Mouse (Mus musculus) layer of hippocampus, adult 18-20 months (tissue): ENCODE results near the gene Isoc2a. TPM values are rescaled to one million over a fixed set of nuclear protein-coding genes. Genes with fewer than 3 reads are reported as not detected.

ENCODE experiments used
- DNase-seq, 2 experiments: peaks; one replicate each; pipeline ENCODE4 v3.0.0; 2022; ENCODE audit warnings: low spot score in 2 of 2
- total RNA-seq, 2 experiments: library from RNA; stranded (reverse); gene quantifications; 2 replicates each; pipeline ENCODE4 v1.2.3; 2021

The Isoc2a gene
- total RNA-seq, 2 experiments from 2014 or later = 14.9 to 15.9 TPM

- DNase-seq = no peak
These were observed 57.4 kb downstream of the Isoc2a start for GRCm38 (mm10) chr7:4934160-4934914.

GRCm38 (mm10) chr7:4936832-4937231, 59.9 kb downstream of the Isoc2a start:
- no peak for DNase-seq

GRCm38 (mm10) chr7:4937392-4937791, 60.4 kb downstream of the Isoc2a start:
- no peak for DNase-seq

GRCm38 (mm10) chr7:4938456-4938855, 61.5 kb downstream of the Isoc2a start:
- peak in 1 of 2 experiments; percentile 71 for DNase-seq

GRCm38 (mm10) chr7:4940068-4940479, 63.1 kb downstream of the Isoc2a start:
- DNase-seq = peak in 1 of 2 experiments; percentile 85

- no peak for DNase-seq
These were observed 65.7 kb downstream of the Isoc2a start for GRCm38 (mm10) chr7:4942673-4943072.

GRCm38 (mm10) chr7:4943223-4943815, 66.4 kb downstream of the Isoc2a start:
- DNase-seq = peak; percentile 87 to 98

Other genes with a start within 250 kb of the Isoc2a start
- 10 to 100 TPM; 15.1 to 15.9 TPM for gene Tmem86b, start 245.7 kb upstream of the Isoc2a start, total RNA-seq
- 100 to 1,000 TPM; 127 TPM for gene Ppp6r1, start 218.1 kb upstream of the Isoc2a start, total RNA-seq
- 10 to 100 TPM; 82.7 to 92.4 TPM for gene Hspbp1, start 192.1 kb upstream of the Isoc2a start, total RNA-seq
- gene Brsk1, start 186.5 kb upstream of the Isoc2a start, total RNA-seq = 100 to 1,000 TPM; 368 to 369 TPM
- gene Tmem150b, start 151.9 kb upstream of the Isoc2a start, total RNA-seq = under 1 TPM; 0.10 to 0.15 TPM
- gene Kmt5c, start 137.0 kb upstream of the Isoc2a start, total RNA-seq = 10 to 100 TPM; 28.3 to 30.3 TPM
- gene Cox6b2, start 124.1 kb upstream of the Isoc2a start, total RNA-seq = 1 to 10 TPM; 9.0 to 9.6 TPM
- gene Fam71e2, start 105.9 kb upstream of the Isoc2a start, total RNA-seq = not detected
- under 1 TPM; 0.15 to 0.27 TPM for gene Il11, start 94.3 kb upstream of the Isoc2a start, total RNA-seq
- not detected for gene Tmem190, start 94.2 kb upstream of the Isoc2a start, total RNA-seq
- gene Tmem238, start 87.5 kb upstream of the Isoc2a start, total RNA-seq = 1 to 10 TPM; 2.8 to 2.9 TPM
- 100 to 1,000 TPM; 474 to 485 TPM for gene Rpl28, start 84.3 kb upstream of the Isoc2a start, total RNA-seq
- gene Ube2s, start 64.6 kb upstream of the Isoc2a start, total RNA-seq = 100 to 1,000 TPM; 102 to 121 TPM
- 100 to 1,000 TPM; 150 to 162 TPM for gene Shisa7, start 32.5 kb upstream of the Isoc2a start, total RNA-seq
- 1 to 10 TPM; 4.4 to 6.3 TPM for gene Isoc2b, start 6.9 kb upstream of the Isoc2a start, total RNA-seq
- under 1 TPM in 1 of 2 experiments, not detected in 1; 0.25 TPM for gene Gm36210, start 29.4 kb downstream of the Isoc2a start, total RNA-seq
- 10 to 100 TPM; 13.9 to 15.1 TPM for gene Zfp628, start 38.1 kb downstream of the Isoc2a start, total RNA-seq
- gene Nat14, start 44.9 kb downstream of the Isoc2a start, total RNA-seq = 100 to 1,000 TPM; 114 to 119 TPM
- gene Ssc5d, start 48.6 kb downstream of the Isoc2a start, total RNA-seq = 1 to 10 TPM; 1.8 to 2.6 TPM
- gene Sbk2, start 87.3 kb downstream of the Isoc2a start, total RNA-seq = under 1 TPM; 0.17 to 0.38 TPM
- 1 to 10 TPM in 1 of 2 experiments, under 1 TPM in 1; 0.62 to 1.0 TPM for gene Sbk3, start 94.0 kb downstream of the Isoc2a start, total RNA-seq
- gene Zfp579, start 119.0 kb downstream of the Isoc2a start, total RNA-seq = 10 to 100 TPM; 27.2 to 34.9 TPM
- gene Zfp524, start 137.3 kb downstream of the Isoc2a start, total RNA-seq = 1 to 10 TPM; 8.4 TPM
- gene Fiz1, start 137.5 kb downstream of the Isoc2a start, total RNA-seq = 10 to 100 TPM; 20.8 to 24.5 TPM
- not detected for gene Gm44973, start 138.3 kb downstream of the Isoc2a start, total RNA-seq
- gene Zfp865, start 143.2 kb downstream of the Isoc2a start, total RNA-seq = 10 to 100 TPM; 35.9 TPM
- 10 to 100 TPM; 60.6 to 68.5 TPM for gene Ccdc106, start 143.4 kb downstream of the Isoc2a start, total RNA-seq
- under 1 TPM in 1 of 2 experiments, not detected in 1; 0.45 TPM for gene 4632433K11Rik, start 157.0 kb downstream of the Isoc2a start, total RNA-seq
- 1 to 10 TPM; 4.3 to 5.1 TPM for gene Zfp784, start 161.3 kb downstream of the Isoc2a start, total RNA-seq
- gene Zfp580, start 174.4 kb downstream of the Isoc2a start, total RNA-seq = 10 to 100 TPM; 28.7 to 31.7 TPM
- 100 to 1,000 TPM; 181 TPM for gene U2af2, start 185.0 kb downstream of the Isoc2a start, total RNA-seq
- 100 to 1,000 TPM; 558 to 565 TPM for gene Epn1, start 203.1 kb downstream of the Isoc2a start, total RNA-seq
- gene Rfpl4, start 239.8 kb downstream of the Isoc2a start, total RNA-seq = not detected
- not detected for gene Rasl2-9, start 248.8 kb downstream of the Isoc2a start, total RNA-seq